Mouse (Mus musculus): ENCODE data around the gene Ndufs3.

DNA sequence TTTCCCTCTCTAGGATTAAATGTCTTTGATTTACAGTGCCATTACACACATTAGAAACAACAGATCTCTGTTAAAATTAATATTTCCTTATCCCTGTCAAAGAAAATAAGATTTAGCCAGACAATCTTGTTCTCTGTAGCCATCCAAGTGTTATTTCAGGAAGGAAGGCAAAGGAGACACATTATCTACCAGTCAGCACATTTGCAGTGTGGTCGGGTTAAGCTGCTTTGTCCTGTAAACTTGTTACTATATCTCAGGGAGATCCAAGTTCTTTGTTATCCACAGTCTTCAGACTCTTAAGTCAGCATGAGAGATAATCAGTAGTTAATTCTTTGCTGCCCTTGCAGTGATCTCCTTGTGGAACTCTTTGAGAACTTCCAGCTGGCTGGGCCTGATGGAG is 6.2 kb upstream of the Ndufs3 start:
- no peak for TF ChIP-seq EP300 (IDR thresholded peaks at IDR 0.05; ENCODE audit: low read depth)
- TF ChIP-seq CTCF (IDR thresholded peaks at IDR 0.05; ENCODE audit: low read depth) = no peak

Measured in liver, postnatal 0 days (tissue).